Comparison of ENCODE assay signal across 8 mouse cellular contexts in the genomic region with DNA sequence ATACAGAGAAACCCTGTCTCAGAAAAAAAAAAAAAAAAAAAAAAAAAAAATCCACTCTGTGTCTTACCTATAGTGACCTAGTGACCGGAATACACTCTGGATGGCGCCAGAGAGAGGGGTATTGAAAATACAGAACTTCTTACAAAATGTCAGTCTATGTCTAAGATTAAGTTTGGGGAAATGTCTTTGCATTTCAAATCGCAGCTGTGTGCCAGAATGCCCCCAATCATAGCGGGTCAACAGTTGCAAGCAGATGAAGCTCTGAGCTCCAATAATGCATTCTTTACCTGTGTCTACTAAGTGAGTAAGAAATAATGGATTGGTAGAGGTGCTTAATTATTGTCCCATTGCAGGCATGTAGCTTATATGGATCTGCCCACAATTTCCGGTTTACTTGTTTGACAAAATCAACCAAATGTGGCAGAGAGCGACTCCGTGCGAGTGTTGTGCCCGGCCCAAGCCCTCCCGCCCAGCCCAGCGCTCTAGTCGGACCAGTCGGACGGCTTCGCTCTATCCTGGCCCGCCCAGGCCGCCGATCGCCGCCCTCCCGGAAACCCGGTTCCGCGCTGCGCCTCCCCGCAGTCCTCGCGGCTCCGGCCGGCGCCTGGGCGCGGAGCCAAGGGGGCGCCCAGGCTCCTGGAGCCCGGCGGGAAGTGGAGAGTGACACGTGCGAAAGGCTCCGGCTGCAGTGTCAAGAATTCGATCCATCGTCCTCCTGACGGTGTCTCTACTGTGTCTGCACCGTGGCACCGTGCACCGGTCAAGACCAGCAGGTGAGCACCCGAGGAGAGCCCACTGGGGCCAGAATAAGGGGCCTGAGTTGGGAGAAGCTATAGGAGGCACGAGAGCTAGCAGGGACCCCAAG. TPM values are rescaled to one million over a fixed set of nuclear protein-coding genes. Genes with fewer than 3 reads are reported as not detected.
DNase-seq lines count a peak whose midpoint lies in the region; ATAC-seq and TF ChIP-seq lines count a peak whose summit lies in the region.

TSS of gene Psd4 (plus strand) at position 551 of the 865 bp plus-strand sequence.

- 3% methylated on average over 47 of the region's 47 CpGs for WGBS in embryonic facial prominence, embryonic 15.5 days
- 3% methylated on average over 47 of the region's 47 CpGs for WGBS in heart, embryonic 15.5 days
- 4% methylated on average over 47 of the region's 47 CpGs for WGBS in kidney, postnatal 0 days

- DNase-seq in right cerebral cortex, postnatal 25 days, result peak; percentile 23
- no peak for DNase-seq in right cerebral cortex, adult 18-20 months
- peak; percentile 78 for DNase-seq in kidney, postnatal 0 days (ENCODE audit: low spot score)
- peak; percentile 80 for DNase-seq in lung, postnatal 25 days (ENCODE audit: low spot score)
- DNase-seq in ovary, postnatal 36 days (ENCODE audit: low spot score), result peak; percentile 83
- peak; percentile 41 for DNase-seq in urinary bladder, postnatal 10 days (ENCODE audit: low spot score)

- H3K27me3 ChIP-seq in embryonic facial prominence, embryonic 15.5 days, result no peaks in the 10 kb centered on the region
- H3K27me3 ChIP-seq in heart, embryonic 15.5 days, result peaks cover 20% of the 10 kb centered on the region
- H3K27me3 ChIP-seq in kidney, postnatal 0 days (ENCODE audit: insufficient read depth, low read length), result no peaks in the 10 kb centered on the region

- peak within 1 kb of the TSS; percentile 75 for H3K4me2 ChIP-seq in embryonic facial prominence, embryonic 15.5 days (replicated peaks)
- H3K4me2 ChIP-seq in heart, embryonic 15.5 days, result peak within 1 kb of the TSS; percentile 77
- peak within 1 kb of the TSS; percentile 61 for H3K4me2 ChIP-seq in kidney, postnatal 0 days (ENCODE audit: low read length)

- peak within 1 kb of the TSS; percentile 42 for H3K4me3 ChIP-seq in embryonic facial prominence, embryonic 15.5 days (replicated peaks)
- peak within 1 kb of the TSS; percentile 42 for H3K4me3 ChIP-seq in heart, embryonic 15.5 days
- peak within 1 kb of the TSS; percentile 26 for H3K4me3 ChIP-seq in kidney, postnatal 0 days (replicated peaks; ENCODE audit: low read depth, low read length)

- H3K9ac ChIP-seq in embryonic facial prominence, embryonic 15.5 days, result 0 out of 2 replicates have a peak within 1 kb of the TSS, but pooled peaks have one; percentile 18
- H3K9ac ChIP-seq in heart, embryonic 15.5 days, result no peak within 1 kb of the TSS
- H3K9ac ChIP-seq in kidney, postnatal 0 days (ENCODE audit: low read depth, low read length), result no peak within 1 kb of the TSS

- ATAC-seq in embryonic facial prominence, embryonic 15.5 days (ENCODE audit: insufficient number of reproducible peaks, low FRiP score, low TSS enrichment, low read depth), result peak; percentile 85
- peak; percentile 82 for ATAC-seq in heart, embryonic 15.5 days (replicated peaks; ENCODE audit: insufficient number of reproducible peaks, insufficient read depth, low FRiP score, low read depth)
- peak; percentile 94 for ATAC-seq in kidney, postnatal 0 days (replicated peaks; ENCODE audit: low FRiP score, low read depth)

- TF ChIP-seq CTCF in kidney, postnatal 0 days (IDR thresholded peaks at IDR 0.05; ENCODE audit: low read depth), result peak; percentile 34; the same call in 1 of the 2 replicates

- H3K4me1 ChIP-seq in embryonic facial prominence, embryonic 15.5 days, result peaks cover 9% of the 10 kb centered on the region
- peaks cover 9% of the 10 kb centered on the region for H3K4me1 ChIP-seq in heart, embryonic 15.5 days (replicated peaks)
- H3K4me1 ChIP-seq in kidney, postnatal 0 days (replicated peaks; ENCODE audit: insufficient read depth, low read length), result no peaks in the 10 kb centered on the region

- no peaks in the 10 kb centered on the region for H3K36me3 ChIP-seq in embryonic facial prominence, embryonic 15.5 days
- no peaks in the 10 kb centered on the region for H3K36me3 ChIP-seq in heart, embryonic 15.5 days
- no peaks in the 10 kb centered on the region for H3K36me3 ChIP-seq in kidney, postnatal 0 days (ENCODE audit: insufficient read depth, low read length)

- H3K9me3 ChIP-seq in embryonic facial prominence, embryonic 15.5 days (replicated peaks), result no peaks in the 10 kb centered on the region
- no peaks in the 10 kb centered on the region for H3K9me3 ChIP-seq in heart, embryonic 15.5 days (replicated peaks)
- no peaks in the 10 kb centered on the region for H3K9me3 ChIP-seq in kidney, postnatal 0 days (replicated peaks; ENCODE audit: low read length)

- peak within 1 kb of the TSS; percentile 55 for H3K27ac ChIP-seq in embryonic facial prominence, embryonic 15.5 days (replicated peaks)
- no peak within 1 kb of the TSS for H3K27ac ChIP-seq in heart, embryonic 15.5 days
- no peak within 1 kb of the TSS for H3K27ac ChIP-seq in kidney, postnatal 0 days

RNA-seq across cellular contexts. Expression of gene Psd4, which starts in this region (rescaled TPM):
- polyA plus RNA-seq in embryonic facial prominence, embryonic 15.5 days (2015; fragmentation: Nextera tagmentation; extraction: Ambion mirVana), result 5.4 and 5.7 TPM in 2 replicates
- 1.2 and 4.4 TPM in 2 replicates for polyA plus RNA-seq in heart, embryonic 15.5 days (2015; fragmentation: Nextera tagmentation; extraction: Ambion mirVana)
- 2.2 and 2.3 TPM in 2 replicates for polyA plus RNA-seq in kidney, postnatal 0 days (2015; fragmentation: Nextera tagmentation; extraction: Ambion mirVana)
